Mouse (Mus musculus): ENCODE data around the gene Smtnl2.

DNA sequence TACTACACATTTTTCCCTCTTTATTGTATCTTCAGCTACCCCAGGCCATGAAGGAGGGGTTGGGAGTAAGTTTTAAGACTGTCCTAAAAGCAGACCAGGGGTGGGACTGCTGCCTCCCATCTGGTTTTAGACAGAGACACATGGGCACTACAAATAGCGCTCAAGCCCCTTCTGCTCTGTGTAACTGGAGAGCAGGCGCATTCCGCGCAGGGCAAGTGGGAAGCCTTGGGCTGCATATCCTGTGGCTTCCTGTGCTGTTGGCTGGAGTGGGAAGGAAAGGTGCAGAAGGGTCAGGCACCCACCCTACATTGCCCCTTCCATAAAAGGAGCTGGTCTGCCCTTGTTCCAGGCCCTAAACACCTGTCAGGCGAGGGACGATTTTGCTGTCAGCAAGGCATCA lies 15.9 kb downstream of the Smtnl2 start:
- no peak for TF ChIP-seq POLR2A (IDR thresholded peaks at IDR 0.05; ENCODE audit: insufficient read depth, low read depth, low read length)
- no peak for TF ChIP-seq CTCF (IDR thresholded peaks at IDR 0.05)
- TF ChIP-seq EP300 (IDR thresholded peaks at IDR 0.05; ENCODE audit: insufficient read depth, low read depth, low read length) = no peak

Data from heart, adult 2 months (tissue).